Mouse (Mus musculus): ENCODE data around the gene Gm3854.
"Not testable (repeated sequence)": the region's sequence is repeated elsewhere in the genome, so short reads cannot be mapped to it uniquely, and the experiment has no call there.

The Gm3854 gene

DNA sequence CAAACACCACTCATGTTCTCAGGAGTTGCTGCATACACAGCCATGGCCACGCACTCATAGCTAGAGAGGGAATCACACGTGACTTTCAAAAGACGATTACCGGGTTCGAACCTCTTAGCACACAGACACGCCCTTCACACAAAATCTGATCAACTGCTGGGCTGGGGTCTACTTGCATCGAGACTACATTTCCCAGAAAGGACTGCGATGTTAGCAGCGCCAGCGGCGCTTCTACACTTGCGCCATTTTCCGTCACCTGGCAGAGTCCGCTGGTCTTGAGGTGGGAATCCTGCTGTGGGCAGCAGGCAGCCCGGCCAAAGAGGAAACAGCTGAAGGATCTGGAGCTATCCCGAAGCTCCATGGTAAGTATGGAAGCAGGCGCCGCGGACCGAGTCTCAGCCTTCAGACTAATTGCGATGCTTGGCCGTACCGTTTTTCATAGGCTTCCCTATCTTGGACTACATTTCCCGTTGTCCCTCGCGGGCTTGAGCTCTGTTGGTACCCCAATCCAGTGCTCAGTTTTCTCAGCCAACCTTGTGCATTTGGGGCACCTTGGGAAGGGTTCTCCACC, at the start of gene Gm3854:
Gene Gm3854 (plus strand): TSS at position 259 of the 571 bp plus-strand sequence.
- peak; percentile 90 for DNase-seq (ENCODE audit: low read depth, low spot score)

DNA sequence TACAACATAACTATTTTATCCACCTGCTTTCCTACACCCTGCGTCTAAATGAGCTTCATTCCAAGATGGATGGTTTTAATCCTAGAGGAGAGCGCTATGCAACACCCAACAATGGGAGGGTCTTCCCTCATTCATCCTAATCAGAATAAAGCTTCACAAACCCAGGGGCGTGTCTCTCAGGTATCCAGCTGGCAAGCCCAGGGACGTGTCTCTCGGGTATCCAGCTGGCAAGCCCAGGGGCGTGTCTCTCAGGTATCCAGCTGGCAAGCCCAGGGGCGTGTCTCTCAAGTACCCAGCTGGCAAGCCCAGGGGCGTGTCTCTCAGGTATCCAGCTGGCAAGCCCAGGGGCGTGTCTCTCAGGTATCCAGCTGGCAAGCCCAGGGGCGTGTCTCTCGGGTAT, 42.8 kb upstream of the Gm3854 start:
- not testable (repeated sequence) for DNase-seq (ENCODE audit: low read depth, low spot score)

DNA sequence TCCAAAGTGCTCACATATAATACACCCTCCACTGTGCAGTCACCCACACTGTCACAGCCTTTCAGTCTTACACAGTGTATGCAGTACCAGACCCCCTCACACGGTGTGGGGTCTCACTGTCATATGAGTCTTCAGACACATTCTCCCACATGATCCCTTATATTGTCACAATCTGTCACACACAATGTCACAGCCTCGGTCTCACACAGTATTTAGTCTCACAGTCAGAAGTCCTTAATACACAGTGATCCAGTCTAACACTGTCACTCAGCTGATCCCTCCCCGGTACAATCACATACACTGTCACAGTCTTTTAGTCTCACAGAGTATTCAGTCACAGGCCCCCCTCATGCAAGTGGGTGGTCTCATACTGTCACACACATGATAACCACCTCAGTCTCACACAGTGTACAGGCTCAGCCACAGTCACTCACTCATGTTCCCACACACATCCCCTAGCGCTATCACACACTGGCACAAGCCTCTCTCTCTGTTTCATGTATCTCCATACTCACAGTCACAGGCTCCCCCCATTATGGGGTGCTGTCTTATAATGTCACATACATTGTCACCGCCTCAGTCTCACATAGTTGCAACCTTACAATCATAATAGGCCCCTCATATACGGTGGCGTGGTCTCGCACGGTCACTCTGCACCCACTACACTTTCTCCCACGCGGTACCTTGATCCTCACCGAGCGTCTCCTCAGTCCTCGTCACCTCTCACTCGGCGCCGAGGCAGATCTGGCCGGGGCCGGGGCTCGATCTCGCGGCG, 12.9 kb upstream of the Gm3854 start:
- no peak for DNase-seq (ENCODE audit: low read depth, low spot score)

DNA sequence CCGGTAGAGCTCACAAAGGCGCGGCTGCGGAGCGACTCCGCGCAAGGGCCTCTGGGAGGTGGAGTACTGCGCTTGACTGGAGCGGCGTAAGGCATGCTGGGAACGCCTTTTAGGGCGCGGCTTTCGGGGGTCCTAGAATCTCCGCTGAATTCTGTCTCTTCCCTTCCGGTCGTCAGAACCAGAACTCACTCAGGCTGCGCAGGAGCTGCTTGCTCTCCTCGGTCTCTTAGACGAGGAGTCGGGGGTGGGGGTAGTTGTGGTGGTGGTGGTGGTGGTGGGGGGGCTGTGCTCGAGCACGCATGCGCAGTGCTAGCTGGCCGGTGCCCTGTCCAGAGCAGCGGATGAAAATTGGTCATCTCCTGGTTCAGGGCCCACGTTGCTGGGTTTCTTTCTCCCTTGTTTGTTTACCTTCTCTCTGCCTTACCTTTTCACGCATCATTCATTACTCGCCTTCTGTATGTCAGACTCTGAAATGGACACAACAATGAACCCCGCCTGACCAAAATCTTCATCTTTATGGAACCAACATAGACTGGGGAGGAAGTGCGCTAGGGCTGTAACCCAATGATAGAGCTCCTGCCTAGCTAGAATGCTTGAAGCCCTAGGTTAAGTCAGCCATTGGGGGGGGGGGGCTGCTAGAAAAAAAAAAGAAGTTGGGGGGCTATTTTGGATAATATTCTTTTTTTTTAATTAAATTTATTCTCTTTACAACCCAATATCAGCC, 12.2 kb upstream of the Gm3854 start, which contains the start of gene Zfp583:
Gene Zfp583 (minus strand): TSS at position 53 of the 724 bp plus-strand sequence.
- DNase-seq (ENCODE audit: low read depth, low spot score), result peak; percentile 87

DNA sequence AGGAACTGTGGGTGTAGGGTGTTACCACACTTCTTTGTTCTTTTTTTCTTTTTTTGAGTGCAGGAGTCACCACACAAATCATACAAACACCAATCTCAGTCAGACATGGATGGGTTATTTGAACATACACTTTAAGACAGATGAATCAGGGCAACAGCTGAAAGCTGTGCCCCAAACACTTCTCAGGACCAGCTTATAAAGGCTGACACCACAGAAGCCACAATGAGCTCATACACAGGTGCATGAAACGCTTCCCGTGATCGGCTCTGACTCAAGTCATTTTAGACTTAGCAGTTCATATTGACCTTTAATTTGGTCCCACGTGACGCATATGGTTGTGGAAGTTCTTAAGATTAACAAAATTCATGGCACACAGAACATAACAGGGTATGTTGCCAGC, 3.7 kb upstream of the Gm3854 start:
- no peak for DNase-seq (ENCODE audit: low read depth, low spot score)

DNA sequence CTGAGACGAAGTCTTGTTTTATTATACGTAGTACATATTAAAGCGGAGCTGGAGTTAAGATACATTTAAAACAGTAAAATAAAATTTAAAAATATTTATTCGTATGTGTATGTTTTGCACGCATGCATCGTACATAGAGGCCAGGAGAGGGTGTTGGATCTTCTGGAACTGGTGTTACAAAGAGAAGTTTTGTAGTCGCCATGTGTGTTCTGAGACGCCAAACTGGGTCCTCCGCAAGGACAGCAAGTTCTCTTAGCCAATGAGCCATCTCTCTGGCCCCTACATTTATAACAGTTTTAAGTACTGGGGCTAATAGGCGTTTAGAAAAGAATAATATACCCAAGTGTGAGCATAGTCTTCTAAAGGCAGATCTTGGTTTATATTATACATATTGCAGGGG, 565 bp downstream of the Gm3854 start:
- no peak for DNase-seq (ENCODE audit: low read depth, low spot score)

DNA sequence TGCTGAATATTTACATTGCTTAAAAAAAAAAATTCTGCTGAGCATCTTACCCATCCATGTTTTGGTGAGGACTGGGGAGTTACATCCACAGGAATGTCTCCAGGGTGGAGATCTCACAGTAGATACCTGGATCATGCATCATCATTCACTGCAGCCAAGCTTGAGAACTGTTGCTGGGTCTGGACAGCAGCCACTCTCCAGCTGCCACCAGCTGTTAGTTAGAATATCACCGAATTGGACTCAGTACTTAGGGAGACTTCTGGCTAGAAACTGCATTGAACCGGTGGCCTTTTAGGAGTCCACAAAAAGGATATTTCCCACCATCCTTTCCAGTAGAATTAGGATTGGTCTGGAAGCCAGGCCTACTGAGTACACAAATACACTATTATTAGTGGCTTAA, 14.6 kb downstream of the Gm3854 start:
- DNase-seq (ENCODE audit: low read depth, low spot score), result no peak

DNA sequence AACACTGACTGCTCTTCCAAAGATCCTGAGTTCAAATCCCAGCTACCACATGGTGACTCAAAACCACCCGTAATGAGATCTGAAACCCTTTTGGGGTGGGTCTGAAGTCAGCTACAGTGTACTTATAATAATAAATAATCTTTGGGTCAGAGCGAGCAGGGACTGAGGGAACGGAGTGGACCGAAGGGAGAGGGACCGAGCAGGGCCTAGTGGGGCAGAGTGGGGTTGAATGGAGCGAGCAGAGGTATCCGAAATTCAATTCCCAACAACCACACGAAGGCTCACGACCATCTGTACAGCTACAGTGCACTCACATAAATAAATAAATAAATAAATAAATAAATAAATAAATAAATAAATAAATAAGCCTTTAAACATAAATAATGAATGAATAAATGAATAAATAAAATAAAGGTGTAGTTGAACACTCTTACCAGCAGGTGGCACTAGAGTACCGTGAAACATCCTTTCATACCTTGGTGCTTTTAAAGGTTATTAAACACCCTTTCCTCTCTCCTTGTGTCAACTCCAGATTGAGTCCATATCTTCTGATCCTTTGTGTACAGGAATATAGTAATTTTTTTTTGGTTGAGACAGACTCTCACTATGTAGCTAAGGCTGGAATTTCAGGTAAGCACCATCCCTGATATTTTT, 15.5 kb downstream of the Gm3854 start:
- peak; percentile 40 for DNase-seq (ENCODE audit: low read depth, low spot score)

DNA sequence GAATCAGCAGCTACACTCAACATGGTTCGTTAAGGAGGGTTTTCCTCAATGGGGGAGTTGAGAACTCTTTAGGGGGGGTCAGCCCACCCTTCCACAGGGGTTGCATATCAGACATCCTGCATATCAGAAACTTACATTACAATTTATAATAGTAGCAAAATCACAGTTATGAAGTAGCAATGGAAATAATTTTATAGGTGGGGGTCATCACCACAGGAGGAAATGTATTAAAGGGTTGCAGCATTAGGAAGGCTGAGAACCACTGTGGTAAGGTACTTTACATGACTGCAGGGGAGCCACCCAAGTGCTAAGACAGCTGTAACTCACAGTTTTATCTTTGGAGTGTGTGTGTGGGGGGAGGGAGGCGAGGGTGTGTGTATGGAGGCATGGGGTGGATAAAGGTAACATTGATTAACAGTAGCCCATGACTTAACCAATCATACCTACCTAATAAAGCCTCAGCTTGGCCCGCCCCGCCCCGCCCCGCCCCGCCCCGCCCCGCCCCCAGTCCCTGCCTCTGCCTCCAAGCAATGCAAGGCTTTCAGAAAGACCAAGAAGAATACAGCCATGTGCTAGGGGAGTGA, 17.0 kb downstream of the Gm3854 start:
- no peak for DNase-seq (ENCODE audit: low read depth, low spot score)

DNA sequence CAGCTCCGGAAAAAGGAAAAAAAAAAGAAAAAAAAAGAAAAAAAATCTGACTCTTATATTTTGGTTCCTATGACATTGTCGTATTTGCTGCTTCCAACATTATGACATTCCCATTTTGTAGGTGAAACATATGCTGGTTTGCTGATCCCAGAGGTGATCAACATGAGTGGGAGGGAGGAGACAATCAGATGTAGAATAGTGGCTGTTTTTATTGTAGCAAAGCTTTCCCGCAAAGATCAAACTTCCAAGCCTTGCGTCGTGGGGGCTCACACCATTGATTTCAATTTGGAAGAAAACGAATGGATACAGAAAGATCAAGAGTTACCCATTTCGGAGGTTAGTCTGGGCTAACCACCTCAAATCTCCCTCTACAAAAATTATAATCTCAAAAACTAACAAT, 18.2 kb downstream of the Gm3854 start:
- DNase-seq (ENCODE audit: low read depth, low spot score), result no peak

DNA sequence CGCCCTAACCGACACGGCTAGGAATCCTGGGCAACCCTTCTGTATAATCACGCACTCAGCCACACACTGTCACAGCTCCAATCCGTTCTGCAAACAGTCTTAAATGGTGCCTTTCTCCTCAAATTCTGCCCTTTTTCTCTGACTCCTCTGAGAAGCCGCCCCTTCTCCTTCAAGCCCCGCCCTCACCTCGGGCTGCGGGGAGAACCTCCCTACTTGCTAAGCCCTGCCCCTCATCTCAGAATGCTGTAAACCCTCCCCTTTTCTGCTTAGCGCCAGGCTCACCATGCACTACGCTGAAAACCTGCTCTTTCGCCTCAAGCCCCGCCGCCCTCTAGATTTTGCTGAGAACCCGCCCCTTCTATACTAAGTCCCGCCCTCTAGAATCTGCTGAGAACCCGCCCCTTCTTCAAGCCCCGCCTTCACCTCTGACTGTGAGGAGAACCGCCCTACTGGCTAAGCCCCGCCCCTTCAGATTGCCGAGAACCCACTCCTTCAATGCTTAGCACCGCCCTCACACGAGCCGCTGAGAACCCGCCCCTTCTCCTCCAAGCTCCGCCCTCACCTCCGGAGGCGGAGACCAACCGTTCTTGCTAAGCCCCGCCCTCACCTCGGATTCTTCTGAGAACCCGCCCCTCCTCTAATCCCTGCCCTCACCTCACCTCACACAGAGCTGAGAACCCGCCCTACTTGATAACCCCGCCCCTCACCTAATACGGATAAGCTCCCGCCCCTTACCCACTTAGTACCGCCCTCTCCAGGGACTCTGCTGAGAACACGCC, 18.9 kb downstream of the Gm3854 start:
- DNase-seq (ENCODE audit: low read depth, low spot score), result peak; percentile 100

DNA sequence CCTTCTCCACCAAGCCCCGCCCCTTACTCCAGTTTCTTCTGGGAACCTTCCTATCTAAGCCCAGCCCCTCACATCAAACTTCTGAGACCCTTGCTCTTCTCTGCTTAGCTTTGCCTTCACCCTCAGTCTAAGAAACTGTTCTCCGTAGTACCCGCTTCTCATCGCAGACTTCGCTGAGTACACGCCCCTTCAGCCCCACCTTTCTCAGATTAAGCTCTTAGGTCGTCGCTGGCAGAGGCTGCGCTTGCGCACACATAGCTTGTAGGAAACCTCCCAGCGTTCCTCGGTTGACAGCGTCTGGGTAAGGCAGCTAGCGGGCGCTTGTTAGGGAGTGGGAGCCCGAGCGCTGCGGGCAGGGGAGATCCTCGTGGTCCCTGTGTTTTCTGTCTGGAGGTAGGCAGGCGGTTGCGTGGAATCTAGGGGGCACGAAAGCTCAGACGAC, 19.5 kb downstream of the Gm3854 start, which contains the start of gene Zfp78:
Gene Zfp78 (plus strand): TSS at position 234 of the 442 bp plus-strand sequence.
- peak; percentile 96 for DNase-seq (ENCODE audit: low read depth, low spot score)

DNA sequence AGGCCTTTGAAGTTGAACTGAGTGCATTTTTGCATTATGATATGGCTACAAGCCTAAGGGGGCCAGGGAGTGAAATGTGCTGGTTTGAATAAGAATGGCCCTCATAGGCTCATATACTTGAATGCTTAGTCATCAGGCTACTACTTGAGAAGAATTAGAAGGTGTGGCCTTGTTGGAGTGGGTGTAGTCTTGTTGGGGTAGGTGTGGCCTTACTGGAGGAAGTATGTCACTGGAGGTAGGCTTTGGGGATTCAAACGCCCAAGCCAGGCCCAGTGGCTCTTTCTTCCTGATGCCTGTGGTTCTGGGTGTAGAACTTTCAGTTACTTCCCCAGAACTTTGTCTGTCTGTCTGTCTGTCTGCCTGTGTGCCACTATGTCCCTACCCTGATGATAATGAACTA, 21.2 kb downstream of the Gm3854 start:
- DNase-seq (ENCODE audit: low read depth, low spot score), result no peak

DNA sequence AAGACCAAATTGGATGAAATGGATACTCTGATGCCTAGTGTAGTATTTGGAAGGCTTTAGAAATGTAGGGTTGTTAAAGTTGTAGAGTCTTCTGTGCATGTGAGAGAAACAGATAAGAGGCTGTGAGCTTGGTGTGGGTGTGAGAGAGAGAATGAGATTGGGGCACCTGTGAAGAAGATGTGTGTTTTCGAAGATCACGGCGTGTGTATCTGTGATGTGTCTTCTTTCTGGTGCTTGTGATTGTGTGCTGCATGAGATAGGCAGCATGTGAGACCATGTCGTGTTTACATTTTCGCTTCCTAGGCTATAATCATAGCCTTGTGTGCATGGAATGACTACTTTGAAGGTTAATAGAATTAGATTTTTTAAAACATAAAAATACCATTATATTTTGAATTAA, 23.6 kb downstream of the Gm3854 start:
- DNase-seq (ENCODE audit: low read depth, low spot score), result no peak

DNA sequence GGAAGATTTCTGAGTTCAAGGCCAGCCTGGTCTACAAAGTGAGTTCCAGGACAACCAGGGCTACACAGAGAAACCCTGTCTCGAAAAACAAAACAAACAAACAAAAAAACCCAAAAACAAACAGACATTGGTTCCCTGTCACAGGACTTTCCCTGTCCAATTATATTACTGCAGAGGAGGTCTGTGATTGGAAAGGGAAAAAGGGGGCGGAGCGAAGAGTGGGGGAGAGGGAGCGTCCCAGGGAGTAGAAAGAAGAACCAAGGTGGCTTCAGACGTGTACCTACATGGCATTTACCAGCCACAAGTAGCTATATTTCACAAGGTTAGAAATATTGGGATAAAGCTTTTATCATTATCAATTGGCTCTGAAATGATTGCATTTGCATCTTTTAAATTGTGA, 24.6 kb downstream of the Gm3854 start:
- not testable (repeated sequence) for DNase-seq (ENCODE audit: low read depth, low spot score)

DNA sequence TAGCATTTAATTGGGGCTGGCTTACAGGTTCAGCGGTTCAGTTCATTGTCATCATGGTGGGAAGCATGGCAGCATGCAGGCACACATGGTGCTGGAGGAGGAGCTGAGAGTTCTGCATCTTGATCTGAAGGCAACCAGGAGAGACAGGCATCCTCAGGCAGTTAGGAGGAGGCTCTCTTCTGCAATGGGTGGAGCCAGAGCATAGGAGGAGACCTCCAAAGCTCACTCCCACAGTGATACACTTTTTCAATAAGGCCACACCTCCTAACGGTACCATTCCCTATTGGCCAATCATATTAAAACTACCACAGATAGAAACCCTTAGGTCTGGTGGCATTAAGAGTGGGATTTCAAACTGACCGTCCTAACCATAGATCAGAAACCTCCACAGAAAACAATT, 25.9 kb downstream of the Gm3854 start:
- no peak for DNase-seq (ENCODE audit: low read depth, low spot score)

DNA sequence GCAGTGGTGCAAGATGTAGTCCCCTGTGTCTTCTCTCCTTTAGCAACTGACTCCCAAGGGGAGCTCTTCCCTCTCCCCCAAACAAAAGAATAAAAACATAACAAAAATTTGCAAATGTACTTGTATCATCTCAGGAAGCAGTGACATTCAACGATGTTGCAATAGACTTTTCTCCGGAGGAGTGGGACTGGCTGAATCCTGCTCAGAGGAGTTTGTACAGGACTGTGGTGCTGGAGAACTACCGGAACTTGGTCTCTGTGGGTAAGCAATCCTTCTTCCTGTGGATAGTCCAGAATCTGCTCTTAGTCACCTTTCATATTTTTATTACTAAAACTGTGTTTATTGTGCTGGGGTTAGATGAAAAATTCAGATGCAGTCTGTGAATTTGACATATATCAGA, 29.4 kb downstream of the Gm3854 start:
- DNase-seq (ENCODE audit: low read depth, low spot score), result no peak

DNA sequence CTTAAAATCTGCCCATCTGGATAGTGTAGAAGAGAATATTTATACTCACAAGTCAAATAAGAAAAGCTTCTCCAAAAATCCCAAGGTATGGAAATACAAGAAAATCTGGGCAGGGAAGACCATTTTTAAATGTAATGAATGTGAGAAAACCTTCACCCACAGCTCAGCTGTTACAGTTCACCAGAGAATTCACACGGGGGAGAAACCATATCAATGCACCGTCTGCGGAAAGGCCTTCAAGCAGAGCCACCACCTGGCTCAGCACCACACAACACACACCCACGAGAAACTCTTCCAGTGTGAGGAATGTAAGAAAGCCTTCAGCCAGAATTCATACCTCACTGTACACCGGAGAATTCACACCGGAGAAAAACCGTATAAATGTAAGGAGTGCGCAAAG, 34.9 kb downstream of the Gm3854 start:
- peak; percentile 92 for DNase-seq (ENCODE audit: low read depth, low spot score)

DNA sequence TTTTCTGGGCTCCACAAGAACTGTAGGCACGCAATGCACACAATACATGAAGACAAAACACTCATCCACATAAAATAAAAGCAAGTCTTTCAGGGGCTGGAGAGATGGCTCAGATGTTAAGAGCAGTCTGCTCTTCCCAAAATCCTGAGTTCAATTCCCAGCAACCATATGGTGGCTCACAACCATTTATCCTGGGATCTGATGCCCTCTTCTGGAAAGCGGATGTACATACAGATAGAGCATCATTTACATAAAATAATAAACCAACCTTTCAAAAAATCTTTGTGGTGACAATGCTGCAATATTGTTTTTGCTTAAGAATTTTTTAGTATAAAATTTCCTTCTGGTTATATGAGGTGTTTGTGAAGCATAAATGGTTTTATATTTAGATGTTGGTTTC, 37.9 kb downstream of the Gm3854 start:
- no peak for DNase-seq (ENCODE audit: low read depth, low spot score)

DNA sequence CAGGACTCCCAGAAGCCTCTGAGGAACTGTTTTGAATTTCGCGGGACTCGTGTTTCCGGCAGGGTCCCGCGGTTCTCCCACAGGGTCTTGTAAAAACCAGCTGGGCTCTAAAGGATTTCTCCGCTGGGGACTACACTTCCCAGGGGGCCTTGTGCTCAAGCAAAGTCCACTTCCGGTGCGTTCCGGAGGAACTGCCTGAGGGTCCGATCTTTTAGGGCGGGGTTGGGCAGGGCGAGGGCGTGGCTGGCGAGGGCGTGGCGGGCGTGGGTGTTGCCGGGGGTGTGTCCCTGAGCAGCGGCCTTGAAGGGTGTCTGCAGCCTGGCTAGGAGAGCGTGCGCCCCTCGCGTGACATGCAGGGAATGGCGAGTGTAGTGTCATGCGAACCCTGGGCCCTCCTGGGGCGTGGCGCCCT, 39.5 kb downstream of the Gm3854 start, which contains the start of gene Zfp28:
Gene Zfp28 (plus strand): TSS at position 252 of the 412 bp plus-strand sequence.
- peak; percentile 92 for DNase-seq (ENCODE audit: low read depth, low spot score)

DNA sequence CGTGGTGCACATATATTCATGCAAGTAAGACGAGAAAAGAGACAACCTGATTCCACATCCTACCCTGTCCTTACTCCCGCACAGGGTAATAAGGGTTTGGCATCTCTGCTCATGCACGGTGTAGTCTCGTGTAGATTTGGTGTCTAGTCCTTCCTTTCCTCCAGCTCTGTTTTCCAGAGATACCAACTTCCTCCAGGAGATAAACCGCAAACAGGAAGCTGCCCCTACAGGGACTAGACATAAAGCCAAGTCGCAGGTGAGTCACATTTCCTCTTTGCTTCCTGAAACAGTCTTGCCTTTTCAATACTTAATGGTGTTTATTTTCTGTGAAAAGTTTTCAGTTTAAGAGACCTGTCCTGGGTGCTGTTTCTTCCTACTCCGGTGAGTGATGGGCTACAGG, 40.5 kb downstream of the Gm3854 start:
- DNase-seq (ENCODE audit: low read depth, low spot score), result no peak
